Mouse (Mus musculus) liver, embryonic 14.5 days (tissue): ENCODE results near the gene Klhl22.

Source experiments
- CTCF ChIP-seq: IDR thresholded peaks from 2 replicates; pipeline ENCODE4 v1.5.1; 2016; ENCODE audit warnings: antibody characterized with exemption, low read depth, control low read depth
- EP300 ChIP-seq: IDR thresholded peaks from 2 replicates; pipeline ENCODE4 v1.6.1; 2016; ENCODE audit warnings: antibody characterized with exemption, low read depth

DNA sequence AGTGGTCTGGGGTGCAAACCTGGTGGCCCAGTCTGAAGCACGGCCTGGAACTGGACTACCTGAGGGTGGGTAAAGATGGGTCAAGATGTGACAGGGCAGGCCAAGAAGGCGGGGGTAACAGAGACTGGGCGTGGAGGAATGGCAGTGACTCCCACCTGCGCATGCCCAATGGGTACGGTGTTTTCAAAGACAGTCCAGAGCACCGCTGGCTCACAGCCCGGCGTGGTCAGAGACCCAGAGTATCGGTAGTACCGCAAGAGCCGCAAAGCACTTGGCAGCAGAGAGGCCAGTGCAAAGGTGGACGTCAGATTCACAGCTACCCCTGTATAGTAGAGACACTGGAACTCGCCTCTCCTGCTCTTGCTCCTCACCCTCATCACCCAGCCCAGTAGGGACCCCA, 76.1 kb downstream of the Klhl22 start:
- TF ChIP-seq CTCF = no peak
- TF ChIP-seq EP300 = no peak
